Mouse (Mus musculus) heart, adult 2 months (tissue): ENCODE results near the gene Cd79a. TPM values are rescaled to one million over a fixed set of nuclear protein-coding genes. Genes with fewer than 3 reads are reported as not detected.

Experiments used
- DNase-seq, 2 experiments: peaks; one replicate each; pipeline ENCODE4 v3.0.0; 2021
- H3K27ac ChIP-seq: fragments of 200-600 bp; 2 replicates; pipeline ENCODE4 v1.8.1; 2022
- H3K27me3 ChIP-seq: fragments of 200-500 bp; 2 replicates; pipeline ENCODE4 v1.6.1; 2012; ENCODE audit warnings: mild to moderate bottlenecking, low read length, inconsistent platforms, mixed read lengths; ENCODE audit not compliant: control insufficient read depth, insufficient read depth
- H3K36me3 ChIP-seq: fragments of 200-500 bp; 2 replicates; pipeline ENCODE4 v1.6.1; 2012; ENCODE audit warnings: low read length, inconsistent platforms; ENCODE audit not compliant: control insufficient read depth, insufficient read depth
- H3K4me1 ChIP-seq: fragments of 200-500 bp; 2 replicates; pipeline ENCODE4 v1.6.1; 2011; ENCODE audit warnings: low read length; ENCODE audit not compliant: control insufficient read depth, insufficient read depth
- H3K4me3 ChIP-seq: fragments of 200-600 bp; 2 replicates; pipeline ENCODE4 v1.8.1; 2022
- H3K79me2 ChIP-seq: fragments of 200-500 bp; replicated peaks from 2 replicates; pipeline ENCODE4 v1.6.1; 2012; ENCODE audit warnings: mild to moderate bottlenecking, inconsistent platforms, low read length, moderate library complexity, mixed read lengths; ENCODE audit not compliant: control insufficient read depth, insufficient read depth
- H3K9ac ChIP-seq: fragments of 200-500 bp; 2 replicates; pipeline ENCODE4 v1.6.1; 2012; ENCODE audit warnings: low read depth, mild to moderate bottlenecking, control low read depth, inconsistent platforms, low read length, mixed read lengths
- CTCF ChIP-seq: fragments of 200-600 bp; IDR thresholded peaks from 2 replicates; pipeline ENCODE4 v1.8.1; 2022; ENCODE audit warnings: antibody characterized with exemption, mild to moderate bottlenecking, moderate library complexity
- EP300 ChIP-seq: fragments of 200-500 bp; IDR thresholded peaks from 2 replicates; pipeline ENCODE4 v1.6.1; 2011; ENCODE audit warnings: low read depth, low read length, control low read depth; ENCODE audit not compliant: insufficient read depth
- POLR2A ChIP-seq: fragments of 200-500 bp; IDR thresholded peaks from 2 replicates; pipeline ENCODE4 v1.6.1; 2011; ENCODE audit warnings: mild to moderate bottlenecking, low read depth, low read length, control low read depth; ENCODE audit not compliant: insufficient read depth
- WGBS: fragments of 180-500 bp; shearing (Covaris S2); methylation state at CpG from one replicate; pipeline ENCODE4 v1.1.7; 2018; 5-methylcytosine and 5-hydroxymethylcytosine counted together
- intact Hi-C: fragments of 180-260 bp; cut with DNase I; formaldehyde crosslinking; loops from one replicate; pipeline ENCODE4 v1.15.1; 2025
- polyA plus RNA-seq: library from polyadenylated mRNA; depleted of rRNA; stranded (reverse); fragments of >200 nt; gene quantifications from 2 replicates; pipeline ENCODE4 v1.2.3, GENCODE M21; 2012
- total RNA-seq, 2 experiments: library from RNA; stranded (reverse); gene quantifications; 2 replicates each; pipeline ENCODE4 v1.2.3; 2021

The Cd79a gene
- total and polyA plus RNA-seq, 3 experiments, result 1.1 to 15.6 (median 1.7) TPM

- Histone ChIP-seq H3K36me3 (no peaks in the 10 kb centered on the region), H3K9ac (no peak overlapping the region)
- intact Hi-C loops, result no loop called here
Measured at GRCm38 (mm10) chr7:24918763-24919323, 21.7 kb downstream of the Cd79a start.

DNA sequence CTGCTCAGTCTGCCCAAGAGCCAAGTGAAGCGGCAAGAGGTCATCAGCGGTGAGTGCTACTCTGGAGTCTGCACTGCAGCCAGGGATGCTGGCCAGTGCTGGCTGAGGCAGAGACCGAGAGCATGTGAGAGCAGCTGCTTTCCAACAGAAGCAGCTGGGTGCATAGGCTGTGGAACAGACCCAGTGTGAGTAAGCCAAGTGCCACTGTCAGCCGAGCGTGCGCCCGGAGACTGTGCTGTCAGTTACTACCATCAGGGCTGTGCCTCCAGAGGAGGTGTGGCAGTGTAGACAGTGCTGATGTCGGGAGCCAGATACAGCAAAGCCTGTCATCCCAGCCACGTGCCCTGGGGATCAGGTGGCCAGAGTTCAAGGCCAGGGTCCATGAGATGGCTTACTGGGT lies 22.5 kb downstream of the Cd79a start:
- Histone ChIP-seq H3K9ac (no peak overlapping the region), H3K27me3 (no peaks in the 10 kb centered on the region), H3K4me3 (no peak overlapping the region), H3K36me3 (no peaks in the 10 kb centered on the region), H3K4me1 (no peaks in the 10 kb centered on the region), H3K27ac (no peak overlapping the region), H3K79me2 (no peaks in the 10 kb centered on the region; the same call in 1 of the 2 replicates)
- peak; percentile 71 to 84 for DNase-seq
- intact Hi-C loops, result no loop called here
- WGBS, result 61% methylated on average over 9 of the region's 9 CpGs
- TF ChIP-seq POLR2A, result no peak
- 0 out of 2 replicates have a peak, but pooled peaks have one; percentile 56 for TF ChIP-seq EP300
- no peak for TF ChIP-seq CTCF

More at GRCm38 (mm10) chr7:24918763-24919323, 21.7 kb downstream of the Cd79a start:
- H3K27me3 ChIP-seq, result no peaks in the 10 kb centered on the region
- no peaks in the 10 kb centered on the region for H3K4me1 ChIP-seq
- H3K27ac ChIP-seq, result no peak overlapping the region
- peak in 1 of 2 experiments; percentile 40 for DNase-seq
- TF ChIP-seq EP300 (no peak), POLR2A (no peak), CTCF (no peak)
- no peak overlapping the region for H3K4me3 ChIP-seq
- WGBS, result 86% methylated on average over 20 of the region's 20 CpGs
- H3K79me2 ChIP-seq, result no peaks in the 10 kb centered on the region; the same call in 1 of the 2 replicates

GRCm38 (mm10) chr7:24930475-24930874 lies 33.3 kb downstream of the Cd79a start:
- DNase-seq, result no peak
- no peak overlapping the region for H3K9ac ChIP-seq
- no peak for TF ChIP-seq CTCF
- no peak for TF ChIP-seq POLR2A
- TF ChIP-seq EP300, result no peak
- 47% methylated on average over 6 of the region's 6 CpGs for WGBS
- intact Hi-C loops, result no loop called here
- H3K27ac ChIP-seq, result no peak overlapping the region
- no peaks in the 10 kb centered on the region for H3K36me3 ChIP-seq
- H3K79me2 ChIP-seq, result no peaks in the 10 kb centered on the region
- H3K4me1 ChIP-seq, result no peaks in the 10 kb centered on the region
- peaks cover 14% of the 10 kb centered on the region for H3K27me3 ChIP-seq
- no peak overlapping the region for H3K4me3 ChIP-seq

DNA sequence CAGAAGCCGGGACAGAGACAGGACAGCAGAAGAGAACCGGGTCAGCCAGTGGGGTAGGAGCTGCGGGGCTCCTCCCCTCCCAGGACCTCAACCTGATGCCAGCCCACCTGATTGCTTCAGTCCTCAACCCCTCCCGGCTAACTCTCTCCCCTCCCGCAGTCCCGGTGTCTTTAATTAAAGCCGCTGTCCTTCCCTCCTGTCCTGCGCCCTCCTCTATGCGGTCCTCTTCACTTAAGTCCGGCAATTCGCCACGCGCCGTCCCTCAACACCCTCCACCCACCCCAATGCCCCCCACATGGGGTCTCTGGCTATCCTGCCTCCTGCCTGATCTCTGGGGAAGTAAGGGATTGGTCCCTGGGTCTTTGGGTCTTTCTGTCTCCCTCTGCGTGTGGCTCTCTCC lies 34.5 kb downstream of the Cd79a start:
- no peak overlapping the region for H3K27ac ChIP-seq
- H3K4me1 ChIP-seq, result no peaks in the 10 kb centered on the region
- no peaks in the 10 kb centered on the region for H3K79me2 ChIP-seq
- 4% methylated on average over 15 of the region's 15 CpGs for WGBS
- TF ChIP-seq POLR2A, result no peak
- TF ChIP-seq EP300, result no peak
- no peak for TF ChIP-seq CTCF
- peaks cover 15% of the 10 kb centered on the region for H3K27me3 ChIP-seq
- no peak overlapping the region for H3K4me3 ChIP-seq
- DNase-seq, result no peak
- intact Hi-C loops, result no loop called here
- H3K36me3 ChIP-seq, result no peaks in the 10 kb centered on the region
- no peak overlapping the region for H3K9ac ChIP-seq

GRCm38 (mm10) chr7:24943641-24944040 lies 46.5 kb downstream of the Cd79a start:
- H3K27ac ChIP-seq, result no peak overlapping the region
- H3K9ac ChIP-seq, result no peak overlapping the region
- H3K27me3 ChIP-seq, result peaks cover 36% of the 10 kb centered on the region
- H3K79me2 ChIP-seq, result no peaks in the 10 kb centered on the region
- H3K4me3 ChIP-seq, result no peak overlapping the region
- H3K4me1 ChIP-seq, result peaks cover 1% of the 10 kb centered on the region; the same call in 1 of the 2 replicates
- intact Hi-C loops, result no loop called here
- 1% methylated on average over 6 of the region's 6 CpGs for WGBS
- TF ChIP-seq EP300, result no peak
- TF ChIP-seq CTCF, result no peak
- no peak for TF ChIP-seq POLR2A
- no peak for DNase-seq
- no peaks in the 10 kb centered on the region for H3K36me3 ChIP-seq

- 1% methylated on average over 71 of the region's 72 CpGs for WGBS
- Histone ChIP-seq H3K27me3 (peaks cover 36% of the 10 kb centered on the region), H3K79me2 (no peaks in the 10 kb centered on the region), H3K4me1 (peaks cover 1% of the 10 kb centered on the region; the same call in 1 of the 2 replicates), H3K4me3 (peak within 1 kb of the TSS; percentile 8; the same call in 1 of the 2 replicates), H3K36me3 (no peaks in the 10 kb centered on the region), H3K27ac (no peak within 1 kb of the TSS), H3K9ac (no peak within 1 kb of the TSS)
- intact Hi-C loops, result no loop called here
- TF ChIP-seq CTCF (no peak), POLR2A (no peak), EP300 (no peak)
- no peak for DNase-seq
Measured at GRCm38 (mm10) chr7:24944257-24944950, 47.2 kb downstream of the Cd79a start, which contains the start of gene Gm4881. Gm4881 (minus strand) TSS chr7:24944494.
